In genomic region chr12:29952102-29952501, GRCm38 (mm10) we compare ENCODE assay signal across 8 mouse cellular contexts. TPM values are rescaled to one million over a fixed set of nuclear protein-coding genes. Genes with fewer than 3 reads are reported as not detected.
DNase-seq lines count a peak whose midpoint lies in the region; ATAC-seq lines count a peak whose summit lies in the region.

No protein-coding gene starts in this region.

- H3K27ac ChIP-seq in heart, embryonic 15.5 days, result peak overlapping the region; percentile 72

- peaks cover 70% of the 10 kb centered on the region for H3K4me1 ChIP-seq in heart, embryonic 15.5 days (replicated peaks)

- no peak overlapping the region for H3K4me2 ChIP-seq in heart, embryonic 15.5 days

- no peak overlapping the region for H3K9ac ChIP-seq in heart, embryonic 15.5 days

- no peaks in the 10 kb centered on the region for H3K27me3 ChIP-seq in heart, embryonic 15.5 days

- no peaks in the 10 kb centered on the region for H3K9me3 ChIP-seq in heart, embryonic 15.5 days (replicated peaks)

- peak; percentile 3; the same call in 1 of the 2 replicates for ATAC-seq in heart, embryonic 15.5 days (replicated peaks; ENCODE audit: insufficient number of reproducible peaks, insufficient read depth, low FRiP score, low read depth)

- WGBS in heart, embryonic 15.5 days, result 34% methylated on average over 6 of the region's 6 CpGs

- peak; percentile 13 for DNase-seq in urinary bladder, postnatal 25 days (ENCODE audit: low spot score)
- DNase-seq in urinary bladder, postnatal 10 days (ENCODE audit: low spot score), result no peak
- DNase-seq in kidney, postnatal 4 days, result peak; percentile 65 to 76
- peak; percentile 47 for DNase-seq in testis, postnatal 14 days (ENCODE audit: low spot score)
- DNase-seq in cerebellum, adult 9-10 months, result no peak
- DNase-seq in spleen, postnatal 10 days (ENCODE audit: low spot score in 2 of 2), result no peak
- no peak for DNase-seq in right cerebral cortex, adult 18-20 months

- no peaks in the 10 kb centered on the region for H3K36me3 ChIP-seq in heart, embryonic 15.5 days

- no peak overlapping the region for H3K4me3 ChIP-seq in heart, embryonic 15.5 days

RNA-seq across cellular contexts. Expression of gene Pxdn, which starts 14.7 kb away (rescaled TPM):
- 60.0 and 78.0 TPM in 2 replicates for polyA plus RNA-seq in heart, embryonic 15.5 days (2015; fragmentation: Nextera tagmentation; extraction: Ambion mirVana)

Comparison
In these comparisons a context has a peak if more than half of its experiments do, and no peak if none do; other contexts are left out.
1. DNase-seq: peak in urinary bladder, postnatal 25 days (single experiment), kidney, postnatal 4 days (2 of 2) and testis, postnatal 14 days (single experiment); none in urinary bladder, postnatal 10 days (single experiment), cerebellum, adult 9-10 months (single experiment), spleen, postnatal 10 days (0 of 2) and right cerebral cortex, adult 18-20 months (single experiment).